Mouse (Mus musculus) heart, postnatal 0 days (tissue): ENCODE measurements around the gene Kcnmb2.

Source experiments
- CTCF ChIP-seq: IDR thresholded peaks from 2 replicates; pipeline ENCODE4 v1.5.1; 2016; ENCODE audit warnings: antibody characterized with exemption, control low read depth, low read depth
- EP300 ChIP-seq: IDR thresholded peaks from 2 replicates; pipeline ENCODE4 v1.6.1; 2016; ENCODE audit warnings: antibody characterized with exemption, low read depth

DNA sequence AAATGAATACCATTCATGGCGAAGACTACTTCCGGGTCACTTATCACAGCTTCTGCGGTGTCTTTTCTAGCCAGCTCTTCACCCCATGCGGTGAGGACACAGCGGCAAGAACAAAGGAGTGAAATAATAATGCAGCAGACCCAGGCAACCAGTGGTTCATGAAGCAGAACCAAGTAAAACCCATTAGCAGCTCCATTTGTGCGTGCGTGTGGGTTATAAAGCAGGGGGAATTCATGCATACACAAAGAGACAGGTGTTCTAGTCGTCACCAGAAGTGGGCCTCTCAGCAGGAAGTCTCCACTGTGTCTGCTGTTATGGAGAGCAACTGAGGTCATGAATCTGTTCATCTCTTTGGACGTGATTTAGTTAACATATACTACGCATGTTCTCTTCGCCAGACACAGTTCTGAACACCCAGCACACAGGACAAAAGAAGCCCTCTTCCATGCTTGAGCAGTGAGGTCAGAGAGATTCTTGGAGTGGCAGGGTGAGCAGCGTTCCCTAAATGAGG, 19.6 kb upstream of the Kcnmb2 start:
- TF ChIP-seq EP300 (no peak), CTCF (no peak)
